Mouse (Mus musculus) ovary, postnatal 10 days (tissue): ENCODE measurements around the gene Txndc16.

Experiments
- DNase-seq: peaks from one replicate; pipeline ENCODE4 v3.0.0; 2022; ENCODE audit warnings: low spot score

The Txndc16 gene

GRCm38 (mm10) chr14:45153258-45153657, 66.9 kb downstream of the Txndc16 start:
- DNase-seq: no peak

GRCm38 (mm10) chr14:45142511-45142910, 77.6 kb downstream of the Txndc16 start:
- DNase-seq: no peak

GRCm38 (mm10) chr14:45140344-45141080, 79.6 kb downstream of the Txndc16 start:
- no peak for DNase-seq

- no peak for DNase-seq
Observed at GRCm38 (mm10) chr14:45135961-45136360, 84.2 kb downstream of the Txndc16 start.

GRCm38 (mm10) chr14:45135560-45135959, 84.6 kb downstream of the Txndc16 start:
- no peak for DNase-seq

GRCm38 (mm10) chr14:45118359-45118758, 101.8 kb downstream of the Txndc16 start:
- DNase-seq: no peak

- no peak for DNase-seq
Observed at GRCm38 (mm10) chr14:45102201-45102600, 117.9 kb downstream of the Txndc16 start.

GRCm38 (mm10) chr14:45092327-45092726, 127.8 kb downstream of the Txndc16 start:
- no peak for DNase-seq

- no peak for DNase-seq
Observed at GRCm38 (mm10) chr14:45090011-45090410, 130.1 kb downstream of the Txndc16 start.

- no peak for DNase-seq
Observed at GRCm38 (mm10) chr14:45085651-45086425, 134.3 kb downstream of the Txndc16 start.

- no peak for DNase-seq
Observed at GRCm38 (mm10) chr14:45084656-45085280, 135.4 kb downstream of the Txndc16 start.

- no peak for DNase-seq
Observed at GRCm38 (mm10) chr14:45083540-45083939, 136.6 kb downstream of the Txndc16 start.
